Mouse (Mus musculus): ENCODE results near the gene Evi5l. TPM values are rescaled to one million over a fixed set of nuclear protein-coding genes. Genes with fewer than 3 reads are reported as not detected.
A peak's percentile ranks its signal among the peaks of the same experiment; 100 is the strongest.

Evi5l gene
- polyA plus RNA-seq, 1 experiment from 2014 or later: 6.6 TPM

- WGBS: 9% methylated on average over 19 of the region's 19 CpGs
- H3K4me1 ChIP-seq (replicated peaks; ENCODE audit: control insufficient read depth, insufficient read depth, low read length): peaks cover 10% of the 10 kb centered on the region; the same call in 1 of the 2 replicates
- H3K27me3 ChIP-seq (replicated peaks; ENCODE audit: control insufficient read depth, insufficient read depth, low read length): no peaks in the 10 kb centered on the region
- H3K9ac ChIP-seq (ENCODE audit: low read depth, low read length): peak overlapping the region; percentile 73
- TF ChIP-seq CTCF (IDR thresholded peaks at IDR 0.05; ENCODE audit: low read depth): no peak
- H3K9me3 ChIP-seq (ENCODE audit: control insufficient read depth): no peaks in the 10 kb centered on the region
- H3K4me3 ChIP-seq (ENCODE audit: low read depth, low read length): peak overlapping the region; percentile 79
- peak overlapping the region; percentile 87 for H3K27ac ChIP-seq (ENCODE audit: low read depth, low read length)
- H3K36me3 ChIP-seq (ENCODE audit: control insufficient read depth, insufficient read depth): peaks cover 23% of the 10 kb centered on the region
- peak; percentile 26 for ATAC-seq
- H3K4me2 ChIP-seq (replicated peaks; ENCODE audit: low read depth): peak overlapping the region; percentile 75
Observed at GRCm38 (mm10) chr8:4239193-4239890, 73.0 kb downstream of the Evi5l start.

- TF ChIP-seq CTCF (IDR thresholded peaks at IDR 0.05; ENCODE audit: low read depth): no peak
- Histone ChIP-seq H3K9me3 (ENCODE audit: control insufficient read depth) (no peaks in the 10 kb centered on the region), H3K9ac (ENCODE audit: low read depth, low read length) (no peak overlapping the region), H3K4me1 (replicated peaks; ENCODE audit: control insufficient read depth, insufficient read depth, low read length) (peaks cover 2% of the 10 kb centered on the region; the same call in 1 of the 2 replicates), H3K4me3 (ENCODE audit: low read depth, low read length) (no peak overlapping the region), H3K27ac (ENCODE audit: low read depth, low read length) (no peak overlapping the region), H3K4me2 (replicated peaks; ENCODE audit: low read depth) (no peak overlapping the region), H3K36me3 (ENCODE audit: control insufficient read depth, insufficient read depth) (peaks cover 63% of the 10 kb centered on the region), H3K27me3 (replicated peaks; ENCODE audit: control insufficient read depth, insufficient read depth, low read length) (no peaks in the 10 kb centered on the region)
- no peak for ATAC-seq
- WGBS: 96% methylated on average over 5 of the region's 5 CpGs
Observed at GRCm38 (mm10) chr8:4245061-4245460, 78.7 kb downstream of the Evi5l start.

- Histone ChIP-seq H3K9me3 (ENCODE audit: control insufficient read depth) (no peaks in the 10 kb centered on the region), H3K4me2 (replicated peaks; ENCODE audit: low read depth) (no peak overlapping the region), H3K4me3 (ENCODE audit: low read depth, low read length) (no peak overlapping the region), H3K4me1 (replicated peaks; ENCODE audit: control insufficient read depth, insufficient read depth, low read length) (no peaks in the 10 kb centered on the region), H3K27me3 (replicated peaks; ENCODE audit: control insufficient read depth, insufficient read depth, low read length) (no peaks in the 10 kb centered on the region), H3K36me3 (ENCODE audit: control insufficient read depth, insufficient read depth) (peaks cover 60% of the 10 kb centered on the region), H3K9ac (ENCODE audit: low read depth, low read length) (no peak overlapping the region; the same call in 1 of the 2 replicates), H3K27ac (ENCODE audit: low read depth, low read length) (no peak overlapping the region)
- no peak for TF ChIP-seq CTCF (IDR thresholded peaks at IDR 0.05; ENCODE audit: low read depth)
- no peak for ATAC-seq
- WGBS: 88% methylated on average over 12 of the region's 13 CpGs
Observed at GRCm38 (mm10) chr8:4245737-4246136, 79.4 kb downstream of the Evi5l start.

GRCm38 (mm10) chr8:4247241-4247640, 80.9 kb downstream of the Evi5l start:
- no peak for TF ChIP-seq CTCF (IDR thresholded peaks at IDR 0.05; ENCODE audit: low read depth)
- Histone ChIP-seq H3K9me3 (ENCODE audit: control insufficient read depth) (no peaks in the 10 kb centered on the region), H3K36me3 (ENCODE audit: control insufficient read depth, insufficient read depth) (peaks cover 60% of the 10 kb centered on the region), H3K4me1 (replicated peaks; ENCODE audit: control insufficient read depth, insufficient read depth, low read length) (no peaks in the 10 kb centered on the region), H3K4me3 (ENCODE audit: low read depth, low read length) (no peak overlapping the region), H3K27ac (ENCODE audit: low read depth, low read length) (no peak overlapping the region; the same call in 1 of the 2 replicates), H3K4me2 (replicated peaks; ENCODE audit: low read depth) (no peak overlapping the region), H3K27me3 (replicated peaks; ENCODE audit: control insufficient read depth, insufficient read depth, low read length) (no peaks in the 10 kb centered on the region), H3K9ac (ENCODE audit: low read depth, low read length) (no peak overlapping the region)
- WGBS: 82% methylated on average over 8 of the region's 8 CpGs
- no peak for ATAC-seq

GRCm38 (mm10) chr8:4247951-4248540, 81.7 kb downstream of the Evi5l start, which contains the start of gene Tgfbr3l:
TSS of gene Tgfbr3l (plus strand) at chr8:4248214.
- no peak for TF ChIP-seq CTCF (IDR thresholded peaks at IDR 0.05; ENCODE audit: low read depth)
- H3K27me3 ChIP-seq (replicated peaks; ENCODE audit: control insufficient read depth, insufficient read depth, low read length): no peaks in the 10 kb centered on the region
- ATAC-seq: no peak
- H3K4me3 ChIP-seq (ENCODE audit: low read depth, low read length): no peak within 1 kb of the TSS
- H3K9me3 ChIP-seq (ENCODE audit: control insufficient read depth): no peaks in the 10 kb centered on the region
- H3K27ac ChIP-seq (ENCODE audit: low read depth, low read length): no peak within 1 kb of the TSS; the same call in 1 of the 2 replicates
- no peak within 1 kb of the TSS for H3K9ac ChIP-seq (ENCODE audit: low read depth, low read length)
- H3K4me2 ChIP-seq (replicated peaks; ENCODE audit: low read depth): no peak within 1 kb of the TSS
- no peaks in the 10 kb centered on the region for H3K4me1 ChIP-seq (replicated peaks; ENCODE audit: control insufficient read depth, insufficient read depth, low read length)
- WGBS: 81% methylated on average over 15 of the region's 15 CpGs
- H3K36me3 ChIP-seq (ENCODE audit: control insufficient read depth, insufficient read depth): peaks cover 54% of the 10 kb centered on the region

GRCm38 (mm10) chr8:4249213-4249612, 82.8 kb downstream of the Evi5l start:
- no peak for ATAC-seq
- H3K4me2 ChIP-seq (replicated peaks; ENCODE audit: low read depth): no peak overlapping the region
- no peak overlapping the region for H3K27ac ChIP-seq (ENCODE audit: low read depth, low read length)
- no peaks in the 10 kb centered on the region for H3K4me1 ChIP-seq (replicated peaks; ENCODE audit: control insufficient read depth, insufficient read depth, low read length)
- H3K4me3 ChIP-seq (ENCODE audit: low read depth, low read length): no peak overlapping the region
- no peaks in the 10 kb centered on the region for H3K27me3 ChIP-seq (replicated peaks; ENCODE audit: control insufficient read depth, insufficient read depth, low read length)
- WGBS: 39% methylated on average over 28 of the region's 29 CpGs
- TF ChIP-seq CTCF (IDR thresholded peaks at IDR 0.05; ENCODE audit: low read depth): no peak
- no peak overlapping the region for H3K9ac ChIP-seq (ENCODE audit: low read depth, low read length)
- peaks cover 43% of the 10 kb centered on the region for H3K36me3 ChIP-seq (ENCODE audit: control insufficient read depth, insufficient read depth)
- no peaks in the 10 kb centered on the region for H3K9me3 ChIP-seq (ENCODE audit: control insufficient read depth)

Data from intestine, postnatal 0 days (tissue).